Mouse (Mus musculus): ENCODE data around the gene Pnp2. TPM values are rescaled to one million over a fixed set of nuclear protein-coding genes. Genes with fewer than 3 reads are reported as not detected.
"Not testable (repeated sequence)": the region's sequence is repeated elsewhere in the genome, so short reads cannot be mapped to it uniquely, and the experiment has no call there.

The Pnp2 gene
- polyA plus RNA-seq, 1 experiment from 2014 or later, result 1.1 TPM

GRCm38 (mm10) chr14:50955487-50955886 is 305 bp upstream of the Pnp2 start:
- no peak overlapping the region for H3K4me2 ChIP-seq (ENCODE audit: low read length)
- no peak overlapping the region for H3K27ac ChIP-seq
- H3K4me1 ChIP-seq (replicated peaks; ENCODE audit: insufficient read depth, low read length), result no peaks in the 10 kb centered on the region
- 90% methylated on average over 10 of the region's 10 CpGs for WGBS
- TF ChIP-seq CTCF (IDR thresholded peaks at IDR 0.05; ENCODE audit: low read depth), result no peak
- no peaks in the 10 kb centered on the region for H3K9me3 ChIP-seq (replicated peaks; ENCODE audit: low read length)
- no peak overlapping the region for H3K4me3 ChIP-seq (replicated peaks; ENCODE audit: low read depth, low read length)
- no peak overlapping the region for H3K9ac ChIP-seq (ENCODE audit: low read depth, low read length)
- no peaks in the 10 kb centered on the region for H3K27me3 ChIP-seq (ENCODE audit: insufficient read depth, low read length)
- no peaks in the 10 kb centered on the region for H3K36me3 ChIP-seq (ENCODE audit: insufficient read depth, low read length)
- DNase-seq (ENCODE audit: low spot score) (no peak), ATAC-seq (replicated peaks; ENCODE audit: low FRiP score, low read depth) (no peak)

GRCm38 (mm10) chr14:50956724-50957123 is 932 bp downstream of the Pnp2 start:
- H3K4me2 ChIP-seq (ENCODE audit: low read length), result peak overlapping the region; percentile 36; the same call in 1 of the 2 replicates
- not testable (repeated sequence) for H3K9ac ChIP-seq (ENCODE audit: low read depth, low read length); DNase-seq (ENCODE audit: low spot score); H3K27me3 ChIP-seq (ENCODE audit: insufficient read depth, low read length); H3K27ac ChIP-seq; H3K4me3 ChIP-seq (replicated peaks; ENCODE audit: low read depth, low read length); H3K36me3 ChIP-seq (ENCODE audit: insufficient read depth, low read length); H3K9me3 ChIP-seq (replicated peaks; ENCODE audit: low read length); H3K4me1 ChIP-seq (replicated peaks; ENCODE audit: insufficient read depth, low read length); ATAC-seq (replicated peaks; ENCODE audit: low FRiP score, low read depth)
- WGBS, result 84% methylated on average over 6 of the region's 6 CpGs

GRCm38 (mm10) chr14:50957146-50957545 is 1.4 kb downstream of the Pnp2 start:
- H3K27me3 ChIP-seq (ENCODE audit: insufficient read depth, low read length); H3K4me1 ChIP-seq (replicated peaks; ENCODE audit: insufficient read depth, low read length); H3K4me3 ChIP-seq (replicated peaks; ENCODE audit: low read depth, low read length); H3K4me2 ChIP-seq (ENCODE audit: low read length); DNase-seq (ENCODE audit: low spot score); H3K9me3 ChIP-seq (replicated peaks; ENCODE audit: low read length); ATAC-seq (replicated peaks; ENCODE audit: low FRiP score, low read depth); H3K36me3 ChIP-seq (ENCODE audit: insufficient read depth, low read length); H3K27ac ChIP-seq; H3K9ac ChIP-seq (ENCODE audit: low read depth, low read length): not testable (repeated sequence)
- 57% methylated on average over 3 of the region's 3 CpGs for WGBS

- H3K4me1 ChIP-seq (replicated peaks; ENCODE audit: insufficient read depth, low read length); H3K4me2 ChIP-seq (ENCODE audit: low read length); H3K27me3 ChIP-seq (ENCODE audit: insufficient read depth, low read length); H3K27ac ChIP-seq; DNase-seq (ENCODE audit: low spot score); H3K4me3 ChIP-seq (replicated peaks; ENCODE audit: low read depth, low read length); H3K9ac ChIP-seq (ENCODE audit: low read depth, low read length); ATAC-seq (replicated peaks; ENCODE audit: low FRiP score, low read depth); H3K36me3 ChIP-seq (ENCODE audit: insufficient read depth, low read length); H3K9me3 ChIP-seq (replicated peaks; ENCODE audit: low read length): not testable (repeated sequence)
- 86% methylated on average over 5 of the region's 5 CpGs for WGBS
These were observed 2.6 kb downstream of the Pnp2 start for GRCm38 (mm10) chr14:50958289-50958995.

GRCm38 (mm10) chr14:50968216-50968980 is 12.6 kb downstream of the Pnp2 start:
- H3K4me1 ChIP-seq (replicated peaks; ENCODE audit: insufficient read depth, low read length), result no peaks in the 10 kb centered on the region
- WGBS, result 60% methylated on average over 5 of the region's 5 CpGs
- H3K4me2 ChIP-seq (ENCODE audit: low read length), result no peak overlapping the region
- no peaks in the 10 kb centered on the region for H3K36me3 ChIP-seq (ENCODE audit: insufficient read depth, low read length)
- DNase-seq (ENCODE audit: low spot score) (no peak), ATAC-seq (replicated peaks; ENCODE audit: low FRiP score, low read depth) (no peak)
- H3K27me3 ChIP-seq (ENCODE audit: insufficient read depth, low read length), result no peaks in the 10 kb centered on the region
- no peaks in the 10 kb centered on the region for H3K9me3 ChIP-seq (replicated peaks; ENCODE audit: low read length)
- H3K4me3 ChIP-seq (replicated peaks; ENCODE audit: low read depth, low read length), result no peak overlapping the region
- no peak overlapping the region for H3K9ac ChIP-seq (ENCODE audit: low read depth, low read length)
- TF ChIP-seq CTCF (IDR thresholded peaks at IDR 0.05; ENCODE audit: low read depth), result no peak
- no peak overlapping the region for H3K27ac ChIP-seq

- H3K36me3 ChIP-seq (ENCODE audit: insufficient read depth, low read length), result no peaks in the 10 kb centered on the region
- H3K4me2 ChIP-seq (ENCODE audit: low read length), result no peak overlapping the region
- no peak overlapping the region for H3K4me3 ChIP-seq (replicated peaks; ENCODE audit: low read depth, low read length)
- no peak overlapping the region for H3K9ac ChIP-seq (ENCODE audit: low read depth, low read length)
- DNase-seq (ENCODE audit: low spot score) (no peak), ATAC-seq (replicated peaks; ENCODE audit: low FRiP score, low read depth) (no peak)
- H3K27ac ChIP-seq, result no peak overlapping the region
- TF ChIP-seq CTCF (IDR thresholded peaks at IDR 0.05; ENCODE audit: low read depth), result no peak
- WGBS, result 24% methylated on average over 1 of the region's 1 CpGs
- no peaks in the 10 kb centered on the region for H3K4me1 ChIP-seq (replicated peaks; ENCODE audit: insufficient read depth, low read length)
- H3K27me3 ChIP-seq (ENCODE audit: insufficient read depth, low read length), result no peaks in the 10 kb centered on the region
- H3K9me3 ChIP-seq (replicated peaks; ENCODE audit: low read length), result no peaks in the 10 kb centered on the region
These were observed 13.2 kb downstream of the Pnp2 start for GRCm38 (mm10) chr14:50969041-50969440.

All from kidney, postnatal 0 days (tissue).